Mouse (Mus musculus) thymus, postnatal 25 days (tissue): ENCODE measurements around the gene Nedd4.

Experiments used
- DNase-seq: peaks from one replicate; pipeline ENCODE4 v3.0.0; 2022

The Nedd4 gene

GRCm38 (mm10) chr9:72733966-72734365 is 71.8 kb downstream of the Nedd4 start:
- peak; percentile 50 for DNase-seq

GRCm38 (mm10) chr9:72735822-72736410 is 73.8 kb downstream of the Nedd4 start:
- peak; percentile 72 for DNase-seq

- DNase-seq = no peak
Measured at GRCm38 (mm10) chr9:72741206-72741605, 79.1 kb downstream of the Nedd4 start.

- DNase-seq = no peak
Measured at GRCm38 (mm10) chr9:72746278-72746677, 84.1 kb downstream of the Nedd4 start.

- no peak for DNase-seq
Measured at GRCm38 (mm10) chr9:72750272-72750671, 88.1 kb downstream of the Nedd4 start.

GRCm38 (mm10) chr9:72752656-72753055 is 90.5 kb downstream of the Nedd4 start:
- no peak for DNase-seq

- no peak for DNase-seq
Measured at GRCm38 (mm10) chr9:72753741-72754140, 91.6 kb downstream of the Nedd4 start.

GRCm38 (mm10) chr9:72757143-72757542 is 95.0 kb downstream of the Nedd4 start:
- DNase-seq = no peak

- no peak for DNase-seq
Measured at GRCm38 (mm10) chr9:72758705-72759131, 96.6 kb downstream of the Nedd4 start.

GRCm38 (mm10) chr9:72763050-72763718 is 101.0 kb downstream of the Nedd4 start:
- no peak for DNase-seq

GRCm38 (mm10) chr9:72766789-72767349 is 104.7 kb downstream of the Nedd4 start:
- DNase-seq = peak; percentile 91

GRCm38 (mm10) chr9:72775022-72775421 is 112.9 kb downstream of the Nedd4 start:
- no peak for DNase-seq

- DNase-seq = no peak
Measured at GRCm38 (mm10) chr9:72779004-72779403, 116.9 kb downstream of the Nedd4 start.

GRCm38 (mm10) chr9:72779733-72780132 is 117.6 kb downstream of the Nedd4 start:
- DNase-seq = no peak

GRCm38 (mm10) chr9:72780694-72781093 is 118.5 kb downstream of the Nedd4 start:
- DNase-seq = no peak

- no peak for DNase-seq
Measured at GRCm38 (mm10) chr9:72781466-72781865, 119.3 kb downstream of the Nedd4 start.

- no peak for DNase-seq
Measured at GRCm38 (mm10) chr9:72782121-72782520, 120.0 kb downstream of the Nedd4 start.

GRCm38 (mm10) chr9:72787732-72788131 is 125.6 kb downstream of the Nedd4 start:
- no peak for DNase-seq

- no peak for DNase-seq
Measured at GRCm38 (mm10) chr9:72790530-72791212, 128.5 kb downstream of the Nedd4 start.

GRCm38 (mm10) chr9:72791213-72791582 is 129.1 kb downstream of the Nedd4 start:
- no peak for DNase-seq

GRCm38 (mm10) chr9:72791681-72792080 is 129.5 kb downstream of the Nedd4 start:
- DNase-seq = no peak

- no peak for DNase-seq
Measured at GRCm38 (mm10) chr9:72795243-72795642, 133.1 kb downstream of the Nedd4 start.

GRCm38 (mm10) chr9:72797136-72797621 is 135.0 kb downstream of the Nedd4 start:
- DNase-seq = peak; percentile 74
